Mouse (Mus musculus) left cerebral cortex, postnatal 10 days (tissue): ENCODE results near the gene Ybx2. TPM values are rescaled to one million over a fixed set of nuclear protein-coding genes. Genes with fewer than 3 reads are reported as not detected.

ENCODE experiments used
- DNase-seq, 2 experiments: peaks; one replicate each; pipeline ENCODE4 v3.0.0; 2021 to 2022; ENCODE audit warnings: low spot score in 2 of 2, mixed read lengths in 1 of 2; ENCODE audit errors: extremely low spot score in 1 of 2
- intact Hi-C: fragments of 180-260 bp; cut with DNase I; formaldehyde crosslinking; loops from one replicate; pipeline ENCODE4 v1.15.1; 2025
- microRNA-seq: library from miRNA; unstranded; fragments of <30 nt; microRNA quantifications from one replicate; pipeline ENCODE4 v1.2.0, GENCODE M21; 2022
- total RNA-seq, 2 experiments: library from RNA; stranded (reverse); gene quantifications; 2 replicates each; pipeline ENCODE4 v1.2.3; 2021

Gene Ybx2
- total RNA-seq, 2 experiments from 2014 or later, result 9.5 TPM

DNA sequence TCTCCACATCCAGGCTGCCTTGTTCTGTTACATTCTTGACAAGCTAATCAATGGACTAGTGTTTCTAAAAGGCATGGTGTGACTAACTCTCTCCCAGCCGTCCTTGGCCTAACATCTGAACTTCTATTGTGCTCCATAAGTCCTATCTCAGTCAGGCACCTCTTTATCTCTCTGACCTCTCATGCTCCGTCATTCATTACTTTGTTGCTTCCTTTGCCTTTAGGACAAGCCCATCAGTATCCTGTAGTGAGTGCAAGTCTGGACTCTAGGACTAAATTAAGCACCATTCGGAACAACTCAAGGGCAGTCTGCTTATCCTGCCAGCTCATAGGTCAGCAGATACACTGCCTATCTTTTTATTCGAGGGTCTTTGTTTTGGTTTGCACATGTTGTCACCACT lies 40.7 kb downstream of the Ybx2 start:
- DNase-seq, result no peak
- intact Hi-C loops, result no loop called here

DNA sequence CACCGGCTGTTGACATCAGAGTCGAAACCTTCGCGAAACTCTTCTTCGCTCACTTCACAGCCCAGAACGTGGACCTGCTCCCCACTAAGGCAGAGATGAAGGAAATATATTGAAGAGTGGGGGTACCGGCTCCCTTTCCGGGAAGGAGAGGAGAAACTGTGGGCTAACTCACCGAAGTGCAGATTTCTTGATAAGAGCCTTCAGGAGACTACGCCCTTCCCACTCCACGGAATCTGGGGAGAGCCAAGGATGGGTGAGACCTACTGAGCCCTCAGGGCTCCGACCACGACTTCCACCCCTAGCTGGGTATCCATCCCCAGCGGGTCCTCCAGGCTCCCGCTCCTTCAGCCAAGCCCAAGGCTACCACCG lies 44.2 kb downstream of the Ybx2 start:
- intact Hi-C loops, result no loop called here
- no peak for DNase-seq

DNA sequence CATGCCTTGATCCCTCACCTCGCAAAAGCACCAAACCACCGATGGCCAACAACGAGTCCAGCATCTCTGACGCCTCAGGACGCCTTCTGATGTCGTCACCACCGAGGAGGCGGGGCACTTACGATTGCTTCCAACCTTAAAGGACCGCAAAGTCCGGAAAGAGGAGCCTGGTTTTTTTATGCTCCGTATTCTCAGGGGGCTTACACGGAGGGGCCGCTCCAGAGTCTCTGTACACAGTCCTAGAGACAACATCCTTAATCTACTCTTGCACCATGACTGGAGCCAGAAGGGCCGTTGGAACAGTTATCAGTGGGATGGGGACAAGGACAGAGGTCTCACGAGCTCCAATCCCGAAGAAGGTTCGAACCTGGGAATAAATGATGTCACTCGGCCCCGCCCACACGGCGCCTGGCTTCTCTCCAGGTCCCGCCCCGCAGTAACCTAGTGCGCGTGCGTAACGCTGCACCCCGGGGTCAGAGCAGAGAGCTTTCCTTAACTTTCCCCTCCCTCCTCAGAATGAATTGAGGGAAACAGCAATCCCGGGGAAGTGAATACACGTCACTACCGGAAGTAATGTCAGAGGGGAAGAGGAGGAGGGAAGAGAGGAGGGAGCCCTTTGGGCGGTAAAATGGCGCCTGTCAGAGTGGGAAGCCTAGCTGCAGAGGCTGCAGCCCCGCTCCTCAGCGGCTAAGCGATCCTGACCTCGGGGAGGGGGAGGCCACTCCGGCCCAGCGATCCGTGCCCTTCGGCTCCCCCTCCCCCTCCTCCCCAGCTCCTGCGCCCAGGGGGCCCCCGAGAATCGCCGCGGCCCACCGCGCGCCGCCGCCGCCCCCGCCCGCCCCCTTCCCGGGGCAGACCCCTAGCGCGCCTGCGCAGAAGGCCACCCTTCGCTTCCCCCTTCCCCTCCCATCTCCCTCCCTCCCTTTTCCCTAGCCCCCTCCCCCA lies 44.9 kb downstream of the Ybx2 start:
- intact Hi-C loops, result no loop called here
- peak; percentile 96 to 98 for DNase-seq

DNA sequence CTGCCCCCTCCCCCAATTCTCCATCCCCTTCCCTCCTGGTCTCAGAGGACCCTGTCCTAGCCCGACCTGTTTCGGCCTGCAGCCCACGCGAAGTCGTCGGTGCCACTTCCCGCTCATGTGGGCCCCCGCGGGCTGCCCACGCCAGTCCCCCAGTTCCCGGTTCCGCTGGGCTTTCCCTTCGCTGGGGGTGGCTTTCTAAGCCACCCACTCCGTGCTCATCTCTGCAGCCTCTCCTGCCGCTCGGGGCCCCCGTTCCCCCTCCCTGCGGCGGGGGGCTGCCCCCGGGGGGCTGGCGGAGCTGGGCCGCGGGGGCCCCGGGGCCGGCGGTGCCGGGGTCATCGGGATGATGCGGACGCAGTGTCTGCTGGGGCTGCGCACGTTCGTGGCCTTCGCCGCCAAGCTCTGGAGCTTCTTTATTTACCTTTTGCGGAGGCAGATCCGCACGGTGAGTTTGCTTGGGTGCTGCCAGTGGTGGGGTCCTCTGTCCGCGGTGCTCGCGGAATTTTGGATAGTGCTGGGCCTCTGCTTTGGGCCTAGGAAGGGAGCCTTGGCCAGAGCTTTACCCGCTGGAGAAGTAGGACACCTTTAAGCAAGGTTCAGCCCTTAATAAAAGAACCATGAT lies 45.7 kb downstream of the Ybx2 start, which contains the start of gene Ctdnep1:
Gene Ctdnep1 (plus strand): TSS at position 16 of the 622 bp plus-strand sequence.
- intact Hi-C loops, result no loop called here
- DNase-seq, result no peak

DNA sequence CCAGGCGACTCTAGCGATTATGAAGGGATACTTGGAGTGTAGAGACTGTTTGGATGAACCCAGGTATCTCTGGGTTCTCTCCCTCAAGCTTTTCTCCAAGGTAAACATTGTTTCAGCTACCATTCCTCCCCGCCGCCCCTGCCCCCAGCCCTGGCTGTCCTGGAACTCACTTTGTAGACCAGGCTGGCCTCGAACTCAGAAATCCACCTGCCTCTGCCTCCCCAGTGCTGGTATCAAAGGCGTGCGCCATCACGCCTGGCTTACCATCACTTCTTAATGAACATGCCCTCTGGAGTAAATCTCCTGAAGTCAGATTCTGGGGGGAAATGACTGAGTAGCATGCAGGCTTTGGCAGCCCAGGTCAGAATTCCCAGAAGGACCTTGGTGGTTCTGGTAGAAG lies 46.6 kb downstream of the Ybx2 start, which contains the start of gene Elp5:
Gene Elp5 (minus strand): TSS at position 293 of the 400 bp plus-strand sequence.
- no peak for DNase-seq
- intact Hi-C loops, result no loop called here

DNA sequence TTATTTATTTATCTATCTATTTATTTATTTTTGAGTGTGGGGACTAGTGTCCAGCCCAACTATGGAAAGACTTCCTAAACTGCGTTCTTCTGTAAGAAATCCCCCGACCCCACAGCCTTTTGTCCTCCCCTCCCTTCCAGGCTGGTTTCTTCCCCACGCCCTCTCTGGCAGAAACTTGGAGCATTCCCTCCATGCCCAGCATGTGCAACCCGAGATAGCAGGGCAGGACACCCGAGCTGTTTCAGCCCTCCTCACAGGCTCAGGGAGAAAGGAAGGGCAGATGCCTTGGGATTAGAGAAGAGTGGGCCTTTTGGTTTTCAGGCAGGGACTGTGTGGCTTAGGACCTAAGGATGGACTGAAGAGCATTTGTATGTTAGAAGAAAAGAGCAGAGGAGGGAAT lies 47.3 kb downstream of the Ybx2 start:
- DNase-seq, result no peak
- intact Hi-C loops, result no loop called here

- no peak for DNase-seq
- intact Hi-C loops, result no loop called here
These were observed 47.8 kb downstream of the Ybx2 start for GRCm38 (mm10) chr11:69983377-69983776.

DNA sequence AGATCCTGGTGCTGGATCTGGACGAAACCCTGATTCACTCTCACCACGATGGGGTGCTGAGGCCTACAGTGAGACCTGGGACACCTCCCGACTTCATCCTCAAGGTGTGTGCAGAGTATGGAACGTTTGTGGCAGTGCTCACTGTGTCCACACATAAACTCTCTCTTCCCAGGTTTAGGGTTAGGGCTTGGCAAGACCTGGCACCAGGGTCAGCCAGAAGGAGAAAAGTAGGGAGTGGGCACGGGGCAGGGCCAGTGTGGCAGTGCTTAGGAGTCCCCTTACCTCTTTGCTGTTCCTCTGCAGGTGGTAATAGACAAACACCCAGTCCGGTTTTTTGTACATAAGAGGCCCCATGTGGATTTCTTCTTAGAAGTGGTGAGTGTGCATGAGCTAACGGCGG lies 48.8 kb downstream of the Ybx2 start:
- DNase-seq, result no peak
- intact Hi-C loops, result no loop called here

DNA sequence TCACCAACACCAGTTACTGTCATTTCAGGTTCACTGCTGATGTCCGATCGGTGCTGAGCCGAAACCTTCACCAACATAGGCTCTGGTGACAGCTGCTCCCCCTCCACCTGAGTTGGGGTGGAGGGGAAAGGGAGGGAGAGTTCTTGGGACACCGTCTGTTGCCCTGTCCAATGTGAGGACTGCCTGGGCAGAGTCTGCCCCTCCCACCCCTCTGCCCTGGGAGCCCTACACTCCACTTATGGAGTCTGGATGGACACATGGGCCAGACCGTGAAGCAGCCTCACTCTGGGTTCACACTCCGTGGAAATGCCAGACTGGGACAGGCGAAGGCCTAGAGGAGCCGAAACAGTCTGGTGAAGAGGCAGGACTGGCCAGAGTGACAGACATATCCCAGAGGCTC lies 54.4 kb downstream of the Ybx2 start:
- no peak for DNase-seq
- intact Hi-C loops, result no loop called here

Small RNA genes within 50 kb of the gene (microRNA-seq; reads per million reads assigned to microRNA genes)
- gene Gm44349, result not detected

Other genes with a start within 250 kb of the Ybx2 start
- gene Tnfsf12, start 239.9 kb upstream of the Ybx2 start, total RNA-seq, result 1 to 10 TPM; 7.4 TPM
- gene Tnfsfm13, start 239.7 kb upstream of the Ybx2 start, total RNA-seq, result 1 to 10 TPM in 1 of 2 experiments, under 1 TPM in 1; 0.81 to 1.5 TPM
- gene Polr2a, start 177.2 kb upstream of the Ybx2 start, total RNA-seq, result 10 to 100 TPM; 52.1 to 52.9 TPM
- not detected for gene Slc35g3, start 173.8 kb upstream of the Ybx2 start, total RNA-seq
- 10 to 100 TPM; 57.1 to 67.6 TPM for gene Zbtb4, start 169.9 kb upstream of the Ybx2 start, total RNA-seq
- gene Chrnb1, start 139.9 kb upstream of the Ybx2 start, total RNA-seq, result 1 to 10 TPM in 1 of 2 experiments, under 1 TPM in 1; 0.95 to 1.2 TPM
- 10 to 100 TPM; 20.0 to 21.5 TPM for gene Fgf11, start 133.9 kb upstream of the Ybx2 start, total RNA-seq
- not detected for gene Tmem102, start 130.2 kb upstream of the Ybx2 start, total RNA-seq
- not detected for gene Gm39566, start 120.5 kb upstream of the Ybx2 start, total RNA-seq
- not detected for gene Spem2, start 117.3 kb upstream of the Ybx2 start, total RNA-seq
- gene Spem1, start 113.6 kb upstream of the Ybx2 start, total RNA-seq, result under 1 TPM; 0.45 to 0.57 TPM
- 100 to 1,000 TPM; 268 to 274 TPM for gene Nlgn2, start 98.0 kb upstream of the Ybx2 start, total RNA-seq
- gene Tmem256, start 97.3 kb upstream of the Ybx2 start, total RNA-seq, result 100 to 1,000 TPM; 151 to 159 TPM
- 10 to 100 TPM; 28.4 to 32.2 TPM for gene Plscr3, start 89.4 kb upstream of the Ybx2 start, total RNA-seq
- under 1 TPM; 0.11 to 0.14 TPM for gene Tnk1, start 77.1 kb upstream of the Ybx2 start, total RNA-seq
- gene Tmem95, start 57.8 kb upstream of the Ybx2 start, total RNA-seq, result not detected
- gene Kctd11, start 54.4 kb upstream of the Ybx2 start, total RNA-seq, result under 1 TPM; 0.57 to 0.62 TPM
- under 1 TPM; 0.15 to 0.26 TPM for gene Acap1, start 40.3 kb upstream of the Ybx2 start, total RNA-seq
- 1 to 10 TPM; 1.8 TPM for gene 2810408A11Rik, start 34.8 kb upstream of the Ybx2 start, total RNA-seq
- 100 to 1,000 TPM; 126 to 129 TPM for gene Neurl4, start 34.7 kb upstream of the Ybx2 start, total RNA-seq
- 10 to 100 TPM; 24.8 to 25.7 TPM for gene Gps2, start 21.9 kb upstream of the Ybx2 start, total RNA-seq
- 100 to 1,000 TPM; 525 to 535 TPM for gene Eif5a, start 13.8 kb upstream of the Ybx2 start, total RNA-seq
- 1 to 10 TPM; 1.3 to 1.4 TPM for gene Slc2a4, start 12.4 kb downstream of the Ybx2 start, total RNA-seq
- not detected for gene Cldn7, start 29.0 kb downstream of the Ybx2 start, total RNA-seq
- gene Ctdnep1, start 45.4 kb downstream of the Ybx2 start, total RNA-seq, result 100 to 1,000 TPM; 104 to 118 TPM
- gene Elp5, start 46.7 kb downstream of the Ybx2 start, total RNA-seq, result 100 to 1,000 TPM; 114 to 125 TPM
- gene Gabarap, start 55.3 kb downstream of the Ybx2 start, total RNA-seq, result 100 to 1,000 TPM; 252 to 266 TPM
- gene Phf23, start 60.0 kb downstream of the Ybx2 start, total RNA-seq, result 10 to 100 TPM; 35.2 to 38.6 TPM
- gene Dvl2, start 64.8 kb downstream of the Ybx2 start, total RNA-seq, result 10 to 100 TPM; 27.5 to 30.3 TPM
- 10 to 100 TPM; 44.8 to 48.0 TPM for gene Acadvl, start 79.6 kb downstream of the Ybx2 start, total RNA-seq
- 100 to 1,000 TPM; 871 to 875 TPM for gene Dlg4, start 81.1 kb downstream of the Ybx2 start, total RNA-seq
- gene Asgr1, start 118.3 kb downstream of the Ybx2 start, total RNA-seq, result 1 to 10 TPM; 1.4 to 1.5 TPM
- gene Asgr2, start 156.8 kb downstream of the Ybx2 start, total RNA-seq, result not detected
- under 1 TPM; 0.30 to 0.36 TPM for gene Mgl2, start 194.5 kb downstream of the Ybx2 start, total RNA-seq
- 1 to 10 TPM; 1.2 to 3.4 TPM for gene Clec10a, start 220.4 kb downstream of the Ybx2 start, total RNA-seq